Mouse (Mus musculus) lung, postnatal 0 days (tissue): ENCODE measurements around the gene Gm28035. TPM values are rescaled to one million over a fixed set of nuclear protein-coding genes. Genes with fewer than 3 reads are reported as not detected.

ENCODE experiments used
- ATAC-seq: fragments of 200-750 bp; cut with Nextera tagmentation; 2 replicates; pipeline ENCODE4 v1.8.0; 2017; ENCODE audit warnings: moderate library complexity
- DNase-seq: peaks from one replicate; pipeline ENCODE4 v3.0.0-alpha.2; 2016; ENCODE audit warnings: low spot score
- H3K27ac ChIP-seq: fragments of 300-500 bp; sonication (generic); 2 replicates; pipeline ENCODE4 v1.5.1; 2014; ENCODE audit warnings: antibody characterized with exemption, mild to moderate bottlenecking, low read length, mixed read lengths
- H3K27me3 ChIP-seq: fragments of 300-500 bp; sonication (generic); replicated peaks from 2 replicates; pipeline ENCODE4 v1.6.1; 2014; ENCODE audit warnings: low read length, mixed read lengths; ENCODE audit not compliant: insufficient read depth
- H3K36me3 ChIP-seq: fragments of 300-500 bp; sonication (generic); 2 replicates; pipeline ENCODE4 v1.6.1; 2014; ENCODE audit warnings: low read length, mixed read lengths; ENCODE audit not compliant: insufficient read depth
- H3K4me1 ChIP-seq: fragments of 300-500 bp; sonication (generic); 2 replicates; pipeline ENCODE4 v1.6.1; 2014; ENCODE audit warnings: antibody characterized with exemption, low read depth, low read length, mixed read lengths; ENCODE audit not compliant: insufficient read depth
- H3K4me2 ChIP-seq: fragments of 300-500 bp; sonication (generic); replicated peaks from 2 replicates; pipeline ENCODE4 v1.6.1; 2014; ENCODE audit warnings: low read depth, mild to moderate bottlenecking, low read length, moderate library complexity, mixed read lengths
- H3K4me3 ChIP-seq: fragments of 300-500 bp; sonication (generic); 2 replicates; pipeline ENCODE4 v1.5.1; 2014; ENCODE audit warnings: low read depth, low read length
- H3K9ac ChIP-seq: fragments of 300-500 bp; sonication (generic); replicated peaks from 2 replicates; pipeline ENCODE4 v1.6.1; 2014; ENCODE audit warnings: low read depth, mild to moderate bottlenecking
- H3K9me3 ChIP-seq: fragments of 300-500 bp; sonication (generic); 2 replicates; pipeline ENCODE4 v1.6.1; 2016; ENCODE audit warnings: low read length, mixed read lengths
- CTCF ChIP-seq: IDR thresholded peaks from 2 replicates; pipeline ENCODE4 v1.5.1; 2016; ENCODE audit warnings: antibody characterized with exemption, mild to moderate bottlenecking
- EP300 ChIP-seq: IDR thresholded peaks from 2 replicates; pipeline ENCODE4 v1.6.1; 2016; ENCODE audit warnings: antibody characterized with exemption, mild to moderate bottlenecking, control low read depth
- WGBS: fragments of 180-500 bp; shearing (Covaris S2); extraction: QIAGEN DNeasy Blood & Tissue Kit; methylation state at CpG from one replicate; pipeline ENCODE4 v1.1.7; 2014; 5-methylcytosine and 5-hydroxymethylcytosine counted together
- polyA plus RNA-seq: library from polyadenylated mRNA; unstranded; fragments of >200 nt; fragmentation: Nextera tagmentation; extraction: Ambion mirVana; gene quantifications from 2 replicates; pipeline ENCODE4 v1.2.1, GENCODE M21; 2015

Gm28035 gene
- polyA plus RNA-seq, 1 experiment from 2014 or later, result 0.12 TPM

DNA sequence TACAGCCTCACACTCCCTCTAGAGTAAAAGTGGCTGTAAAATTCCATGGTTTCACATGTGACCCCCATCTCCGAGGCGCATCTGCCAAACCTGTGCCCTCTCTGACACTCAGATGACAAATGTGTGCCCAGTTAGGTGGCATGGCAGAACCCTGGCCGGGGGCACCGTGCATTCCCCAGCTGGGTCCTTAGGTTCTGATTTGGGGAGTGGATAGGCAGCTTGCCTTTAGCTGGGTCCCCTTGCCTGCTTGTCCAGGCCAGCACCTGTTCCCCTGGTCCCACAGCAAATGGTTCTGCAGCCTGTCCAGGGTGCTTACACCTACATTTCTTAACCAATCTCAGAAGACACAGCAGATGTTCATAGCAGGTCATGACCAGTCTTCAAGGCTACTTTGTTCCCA, 3.0 kb downstream of the Gm28035 start:
- no peak for ATAC-seq
- WGBS, result 95% methylated on average over 4 of the region's 4 CpGs
- no peak for DNase-seq
- no peaks in the 10 kb centered on the region for H3K9me3 ChIP-seq
- H3K4me2 ChIP-seq, result no peak overlapping the region
- H3K27me3 ChIP-seq, result no peaks in the 10 kb centered on the region
- no peak overlapping the region for H3K9ac ChIP-seq
- peaks cover 30% of the 10 kb centered on the region; the same call in 1 of the 2 replicates for H3K36me3 ChIP-seq
- TF ChIP-seq EP300, result no peak
- TF ChIP-seq CTCF, result no peak
- no peak overlapping the region for H3K4me3 ChIP-seq
- peaks cover 23% of the 10 kb centered on the region; the same call in 1 of the 2 replicates for H3K4me1 ChIP-seq
- peak overlapping the region; percentile 20; the same call in 1 of the 2 replicates for H3K27ac ChIP-seq

- TF ChIP-seq CTCF, result no peak
- no peak for TF ChIP-seq EP300
Measured at GRCm38 (mm10) chr2:30244595-30245178, 4.3 kb downstream of the Gm28035 start.

DNA sequence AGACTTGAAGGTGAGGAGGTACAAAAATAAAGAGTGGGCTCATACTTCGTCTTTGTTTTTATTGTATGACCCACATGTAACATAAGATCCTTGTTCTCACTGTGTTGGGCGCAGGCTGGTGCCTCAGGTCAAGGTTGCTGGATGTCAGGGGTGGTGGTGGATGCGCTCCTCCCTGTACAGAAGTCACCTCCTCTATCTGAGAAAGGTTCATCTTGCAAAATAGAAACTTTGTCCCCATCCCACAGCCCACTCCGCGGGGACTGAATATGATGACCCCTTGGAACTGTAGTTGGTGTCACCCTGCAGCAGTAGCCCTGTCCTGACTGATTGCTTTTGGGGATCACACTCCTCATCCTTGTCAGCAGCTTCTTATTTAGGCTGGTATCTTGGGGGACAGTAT, 6.7 kb downstream of the Gm28035 start:
- no peak for DNase-seq
- Histone ChIP-seq H3K9ac (no peak overlapping the region), H3K27me3 (no peaks in the 10 kb centered on the region), H3K27ac (no peak overlapping the region), H3K4me3 (no peak overlapping the region), H3K36me3 (peaks cover 17% of the 10 kb centered on the region; the same call in 1 of the 2 replicates), H3K9me3 (no peaks in the 10 kb centered on the region), H3K4me2 (no peak overlapping the region), H3K4me1 (peaks cover 13% of the 10 kb centered on the region; the same call in 1 of the 2 replicates)
- 94% methylated on average over 5 of the region's 5 CpGs for WGBS
- no peak for ATAC-seq
- no peak for TF ChIP-seq EP300
- no peak for TF ChIP-seq CTCF

More at GRCm38 (mm10) chr2:30244595-30245178, 4.3 kb downstream of the Gm28035 start:
- peaks cover 10% of the 10 kb centered on the region; the same call in 1 of the 2 replicates for H3K4me1 ChIP-seq
- H3K9me3 ChIP-seq, result no peaks in the 10 kb centered on the region
- H3K27me3 ChIP-seq, result no peaks in the 10 kb centered on the region
- 47% methylated on average over 7 of the region's 7 CpGs for WGBS
- DNase-seq (no peak), ATAC-seq (no peak)
- 0 out of 2 replicates have a peak overlapping the region, but pooled peaks have one; percentile 26 for H3K27ac ChIP-seq
- no peak overlapping the region for H3K4me3 ChIP-seq
- no peak overlapping the region for H3K4me2 ChIP-seq
- peaks cover 30% of the 10 kb centered on the region; the same call in 1 of the 2 replicates for H3K36me3 ChIP-seq
- no peak overlapping the region for H3K9ac ChIP-seq

GRCm38 (mm10) chr2:30247681-30248080, 7.3 kb downstream of the Gm28035 start:
- ATAC-seq, result no peak
- peaks cover 16% of the 10 kb centered on the region; the same call in 1 of the 2 replicates for H3K36me3 ChIP-seq

DNA sequence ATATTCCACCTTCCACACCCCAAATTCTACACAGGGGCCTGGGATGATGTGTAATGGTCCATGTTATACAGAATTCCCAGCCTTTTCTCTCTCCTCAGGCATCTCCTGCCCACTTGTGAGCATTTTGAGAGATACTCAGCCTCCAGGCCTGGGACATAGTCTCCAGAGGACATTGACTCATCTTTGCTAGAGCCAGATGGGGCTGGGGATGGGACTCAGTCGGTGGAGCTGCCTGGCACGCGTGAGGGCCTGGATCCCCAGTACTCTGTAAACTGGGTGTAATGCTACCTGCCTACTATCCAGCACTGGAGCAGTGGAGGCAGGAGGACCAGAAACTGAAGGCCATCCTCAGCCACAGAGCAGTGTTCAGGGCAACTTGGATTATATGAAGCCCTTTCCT, 8.8 kb downstream of the Gm28035 start:
- no peak overlapping the region for H3K9ac ChIP-seq
- no peak overlapping the region for H3K27ac ChIP-seq
- no peak overlapping the region for H3K4me3 ChIP-seq
- TF ChIP-seq CTCF (no peak), EP300 (no peak)
- no peak for ATAC-seq
- 93% methylated on average over 3 of the region's 3 CpGs for WGBS
- no peak overlapping the region for H3K4me2 ChIP-seq
- no peaks in the 10 kb centered on the region for H3K27me3 ChIP-seq
- H3K36me3 ChIP-seq, result peaks cover 9% of the 10 kb centered on the region; the same call in 1 of the 2 replicates
- H3K4me1 ChIP-seq, result peaks cover 7% of the 10 kb centered on the region; the same call in 1 of the 2 replicates
- H3K9me3 ChIP-seq, result no peaks in the 10 kb centered on the region
- DNase-seq, result no peak

More at GRCm38 (mm10) chr2:30247681-30248080, 7.3 kb downstream of the Gm28035 start:
- Histone ChIP-seq H3K4me3 (no peak overlapping the region), H3K27ac (no peak overlapping the region), H3K4me2 (no peak overlapping the region), H3K9me3 (no peaks in the 10 kb centered on the region), H3K4me1 (peaks cover 13% of the 10 kb centered on the region; the same call in 1 of the 2 replicates), H3K9ac (no peak overlapping the region), H3K27me3 (no peaks in the 10 kb centered on the region)
- TF ChIP-seq CTCF, result no peak
- TF ChIP-seq EP300, result no peak
- WGBS, result 73% methylated on average over 4 of the region's 4 CpGs
- no peak for DNase-seq

GRCm38 (mm10) chr2:30250166-30251128, 10.1 kb downstream of the Gm28035 start:
- DNase-seq, result no peak
- WGBS, result 79% methylated on average over 10 of the region's 10 CpGs

More at GRCm38 (mm10) chr2:30250166-30251128, 10.1 kb downstream of the Gm28035 start:
- Histone ChIP-seq H3K27ac (no peak overlapping the region), H3K9me3 (no peaks in the 10 kb centered on the region), H3K4me2 (no peak overlapping the region), H3K27me3 (no peaks in the 10 kb centered on the region), H3K4me3 (no peak overlapping the region), H3K9ac (no peak overlapping the region), H3K4me1 (peaks cover 7% of the 10 kb centered on the region; the same call in 1 of the 2 replicates), H3K36me3 (peaks cover 14% of the 10 kb centered on the region; the same call in 1 of the 2 replicates)
- ATAC-seq, result no peak
- TF ChIP-seq CTCF (no peak), EP300 (no peak)
